Mouse (Mus musculus) heart, embryonic 16.5 days (tissue): ENCODE data around the gene Ankrd9. TPM values are rescaled to one million over a fixed set of nuclear protein-coding genes. Genes with fewer than 3 reads are reported as not detected.

Experiments
- ATAC-seq: fragments of 200-750 bp; cut with Nextera tagmentation; replicated peaks from 2 replicates; pipeline ENCODE4 v1.8.0; 2017; ENCODE audit warnings: moderate number of reproducible peaks; ENCODE audit not compliant: insufficient read depth, low FRiP score; ENCODE audit errors: extremely low read depth
- H3K27ac ChIP-seq: fragments of 300-500 bp; sonication (generic); 2 replicates; pipeline ENCODE4 v1.5.1; 2014; ENCODE audit warnings: mild to moderate bottlenecking, low read length, control low read depth, moderate library complexity
- H3K27me3 ChIP-seq: fragments of 300-500 bp; sonication (generic); 2 replicates; pipeline ENCODE4 v1.6.1; 2014; ENCODE audit warnings: low read length, mixed read lengths; ENCODE audit not compliant: control insufficient read depth, insufficient read depth
- H3K36me3 ChIP-seq: fragments of 300-500 bp; sonication (generic); 2 replicates; pipeline ENCODE4 v1.6.1; 2014; ENCODE audit not compliant: control insufficient read depth, insufficient read depth
- H3K4me1 ChIP-seq: fragments of 300-500 bp; sonication (generic); 2 replicates; pipeline ENCODE4 v1.6.1; 2014; ENCODE audit warnings: low read length, mixed read lengths; ENCODE audit not compliant: control insufficient read depth, insufficient read depth
- H3K4me2 ChIP-seq: fragments of 300-500 bp; sonication (generic); 2 replicates; pipeline ENCODE4 v1.6.1; 2014; ENCODE audit warnings: low read depth, mild to moderate bottlenecking, control low read depth, low read length
- H3K4me3 ChIP-seq: fragments of 300-500 bp; sonication (generic); 2 replicates; pipeline ENCODE4 v1.5.1; 2014; ENCODE audit warnings: mild to moderate bottlenecking, control low read depth, low read length
- H3K9ac ChIP-seq: fragments of 300-500 bp; sonication (generic); 2 replicates; pipeline ENCODE4 v1.6.1; 2014; ENCODE audit warnings: low read length, control low read depth
- H3K9me3 ChIP-seq: fragments of 300-500 bp; sonication (generic); replicated peaks from 2 replicates; pipeline ENCODE4 v1.6.1; 2016; ENCODE audit warnings: low read length; ENCODE audit not compliant: control insufficient read depth
- WGBS: fragments of 180-500 bp; shearing (Covaris S2); extraction: QIAGEN DNeasy Blood & Tissue Kit; methylation state at CpG from one replicate; pipeline ENCODE4 v1.1.7; 2014; 5-methylcytosine and 5-hydroxymethylcytosine counted together
- polyA plus RNA-seq: library from polyadenylated mRNA; unstranded; fragments of >200 nt; fragmentation: Nextera tagmentation; extraction: Ambion mirVana; gene quantifications from 2 replicates; pipeline ENCODE4 v1.2.1, GENCODE M21; 2015

Ankrd9 gene
- polyA plus RNA-seq, 1 experiment from 2014 or later = 22.0 TPM

- WGBS = 76% methylated on average over 12 of the region's 12 CpGs
- Histone ChIP-seq H3K27ac (no peak overlapping the region), H3K27me3 (no peaks in the 10 kb centered on the region), H3K9me3 (peaks cover 2% of the 10 kb centered on the region), H3K9ac (peak overlapping the region; percentile 83), H3K36me3 (no peaks in the 10 kb centered on the region), H3K4me3 (peak overlapping the region; percentile 67), H3K4me2 (peak overlapping the region; percentile 81), H3K4me1 (0 out of 2 replicates have a peak, but pooled peaks cover 2% of the 10 kb centered on the region)
- ATAC-seq = no peak
Observed at GRCm38 (mm10) chr12:110992771-110993170, 13.9 kb upstream of the Ankrd9 start.

GRCm38 (mm10) chr12:110992128-110992553 is 13.3 kb upstream of the Ankrd9 start:
- H3K36me3 ChIP-seq = no peaks in the 10 kb centered on the region
- WGBS = under 1% methylated on average over 24 of the region's 24 CpGs
- H3K27ac ChIP-seq = peak overlapping the region; percentile 85
- H3K9me3 ChIP-seq = no peaks in the 10 kb centered on the region
- H3K9ac ChIP-seq = peak overlapping the region; percentile 83
- H3K27me3 ChIP-seq = no peaks in the 10 kb centered on the region
- peak overlapping the region; percentile 81 for H3K4me2 ChIP-seq
- H3K4me3 ChIP-seq = peak overlapping the region; percentile 67
- ATAC-seq = peak; percentile 91
- H3K4me1 ChIP-seq = 0 out of 2 replicates have a peak, but pooled peaks cover 2% of the 10 kb centered on the region

- Histone ChIP-seq H3K4me2 (peak overlapping the region; percentile 81), H3K9me3 (no peaks in the 10 kb centered on the region), H3K9ac (peak overlapping the region; percentile 83), H3K4me1 (0 out of 2 replicates have a peak, but pooled peaks cover 2% of the 10 kb centered on the region), H3K36me3 (no peaks in the 10 kb centered on the region), H3K27me3 (no peaks in the 10 kb centered on the region), H3K4me3 (peak overlapping the region; percentile 67), H3K27ac (peak overlapping the region; percentile 85)
- WGBS = 8% methylated on average over 23 of the region's 23 CpGs
- ATAC-seq = peak; percentile 86
Observed at GRCm38 (mm10) chr12:110991361-110992127, 12.7 kb upstream of the Ankrd9 start.

GRCm38 (mm10) chr12:110990500-110990899 is 11.7 kb upstream of the Ankrd9 start:
- no peak overlapping the region for H3K9ac ChIP-seq
- H3K4me1 ChIP-seq = 0 out of 2 replicates have a peak, but pooled peaks cover 2% of the 10 kb centered on the region
- no peaks in the 10 kb centered on the region for H3K9me3 ChIP-seq
- H3K4me2 ChIP-seq = no peak overlapping the region
- H3K27me3 ChIP-seq = no peaks in the 10 kb centered on the region
- no peak overlapping the region for H3K27ac ChIP-seq
- ATAC-seq = no peak
- H3K4me3 ChIP-seq = no peak overlapping the region
- WGBS = 86% methylated on average over 7 of the region's 7 CpGs
- H3K36me3 ChIP-seq = no peaks in the 10 kb centered on the region

- no peak overlapping the region for H3K27ac ChIP-seq
- H3K9ac ChIP-seq = no peak overlapping the region
- H3K27me3 ChIP-seq = no peaks in the 10 kb centered on the region
- no peak overlapping the region for H3K4me2 ChIP-seq
- WGBS = 76% methylated on average over 3 of the region's 3 CpGs
- no peaks in the 10 kb centered on the region for H3K9me3 ChIP-seq
- 0 out of 2 replicates have a peak, but pooled peaks cover 2% of the 10 kb centered on the region for H3K4me1 ChIP-seq
- no peak overlapping the region for H3K4me3 ChIP-seq
- no peaks in the 10 kb centered on the region for H3K36me3 ChIP-seq
- ATAC-seq = no peak
Observed at GRCm38 (mm10) chr12:110989409-110989808, 10.6 kb upstream of the Ankrd9 start.

- no peaks in the 10 kb centered on the region for H3K36me3 ChIP-seq
- H3K27me3 ChIP-seq = no peaks in the 10 kb centered on the region
- no peak overlapping the region for H3K27ac ChIP-seq
- no peak for ATAC-seq
- H3K4me2 ChIP-seq = no peak overlapping the region
- 80% methylated on average over 11 of the region's 11 CpGs for WGBS
- H3K4me3 ChIP-seq = no peak overlapping the region
- no peaks in the 10 kb centered on the region for H3K9me3 ChIP-seq
- 0 out of 2 replicates have a peak, but pooled peaks cover 2% of the 10 kb centered on the region for H3K4me1 ChIP-seq
- H3K9ac ChIP-seq = no peak overlapping the region
Observed at GRCm38 (mm10) chr12:110986536-110987425, 7.9 kb upstream of the Ankrd9 start.

- Histone ChIP-seq H3K4me3 (no peak overlapping the region), H3K27me3 (no peaks in the 10 kb centered on the region), H3K4me1 (no peaks in the 10 kb centered on the region), H3K9me3 (no peaks in the 10 kb centered on the region), H3K27ac (no peak overlapping the region), H3K4me2 (no peak overlapping the region), H3K36me3 (no peaks in the 10 kb centered on the region), H3K9ac (no peak overlapping the region)
- WGBS = 85% methylated on average over 9 of the region's 9 CpGs
- no peak for ATAC-seq
Observed at GRCm38 (mm10) chr12:110985141-110985540, 6.3 kb upstream of the Ankrd9 start.

- Histone ChIP-seq H3K36me3 (no peaks in the 10 kb centered on the region), H3K27ac (no peak overlapping the region), H3K4me3 (no peak overlapping the region), H3K27me3 (no peaks in the 10 kb centered on the region), H3K4me1 (no peaks in the 10 kb centered on the region), H3K9ac (no peak overlapping the region; the same call in 1 of the 2 replicates), H3K4me2 (no peak overlapping the region), H3K9me3 (no peaks in the 10 kb centered on the region)
- ATAC-seq = no peak
- WGBS = 57% methylated on average over 4 of the region's 4 CpGs
Observed at GRCm38 (mm10) chr12:110984598-110984997, 5.8 kb upstream of the Ankrd9 start.
